Mouse (Mus musculus): ENCODE data around the gene Zmpste24.
"Not testable (repeated sequence)": the region's sequence is repeated elsewhere in the genome, so short reads cannot be mapped to it uniquely, and the experiment has no call there.

Zmpste24 gene

GRCm38 (mm10) chr4:121097650-121098378 is at the start of gene Zmpste24:
TSS of gene Zmpste24 (minus strand) at chr4:121098241.
- POLR2A ChIA-PET: interaction anchor here in 3 of 4 experiments (0.6 to 2.5 kb wide), 8 partner anchors 12 to 1974 kb away, joined by 3 to 12 read pairs (median 4); partner anchors contain the start of genes Smap2 (in 1 of the 3) and Tmco2 (in 1 of the 3)
- CTCF ChIA-PET: interaction anchor here in 1 of 4 experiments (0.6 kb wide), 1 partner anchor 135 kb away, joined by 3 read pairs; no protein-coding TSS in a partner anchor

GRCm38 (mm10) chr4:121109126-121109525 is 11.1 kb upstream of the Zmpste24 start, which contains the start of gene Tmco2:
TSS of gene Tmco2 (minus strand) at chr4:121109226.
- POLR2A ChIA-PET: interaction anchor here in 1 of 4 experiments (2.6 kb wide), 1 partner anchor 12 kb away, joined by 12 read pairs; the partner anchor contains the start of gene Zmpste24
- CTCF ChIA-PET: interaction anchor here in 2 of 4 experiments (0.6 to 1.0 kb wide), 2 partner anchors 93 to 243 kb away, joined by 3 read pairs; partner anchors contain the start of gene Smap2 (in 1 of the 2)

- POLR2A ChIA-PET: interaction anchor here in 1 of 4 experiments (0.6 kb wide), 1 partner anchor 477 kb away, joined by 4 read pairs; no protein-coding TSS in a partner anchor
- CTCF ChIA-PET: interaction anchor here in 1 of 4 experiments (0.5 kb wide), 1 partner anchor 31 kb away, joined by 4 read pairs; no protein-coding TSS in a partner anchor
Measured at GRCm38 (mm10) chr4:121103304-121103703, 5.3 kb upstream of the Zmpste24 start.

GRCm38 (mm10) chr4:121090211-121090610 is 7.8 kb downstream of the Zmpste24 start:
- CTCF ChIA-PET: no interaction called here

GRCm38 (mm10) chr4:121088696-121089095 is 9.3 kb downstream of the Zmpste24 start:
- CTCF ChIA-PET: no interaction called here
- POLR2A ChIA-PET: interaction anchor here in 1 of 4 experiments (0.6 kb wide), 1 partner anchor 137 kb away, joined by 3 read pairs; the partner anchor contains the start of gene Zfp69

More at GRCm38 (mm10) chr4:121090211-121090610, 7.8 kb downstream of the Zmpste24 start:
- POLR2A ChIA-PET: interaction anchor here in 1 of 4 experiments (0.7 to 1.4 kb wide), 2 partner anchors 9 to 106 kb away, joined by 3 to 7 read pairs; no protein-coding TSS in a partner anchor

GRCm38 (mm10) chr4:121084506-121084905 is 13.5 kb downstream of the Zmpste24 start:
- CTCF ChIA-PET: no interaction called here
- POLR2A ChIA-PET: interaction anchor here in 1 of 4 experiments (0.8 to 1.7 kb wide), 2 partner anchors 10 to 14 kb away, joined by 3 to 5 read pairs; no protein-coding TSS in a partner anchor

- ChIA-PET POLR2A (interaction anchor here in 1 of 4 experiments (1.1 to 1.9 kb wide), 2 partner anchors 10 to 28 kb away, joined by 3 to 7 read pairs; no protein-coding TSS in a partner anchor), CTCF (no interaction called here)
Measured at GRCm38 (mm10) chr4:121080395-121080794, 17.6 kb downstream of the Zmpste24 start.

GRCm38 (mm10) chr4:121077915-121078646 is 20.0 kb downstream of the Zmpste24 start:
- CTCF ChIA-PET: no interaction called here
- POLR2A ChIA-PET: no interaction called here

GRCm38 (mm10) chr4:121074250-121074649 is 23.8 kb downstream of the Zmpste24 start:
- ChIA-PET POLR2A (interaction anchor here in 1 of 4 experiments (1.2 to 1.4 kb wide), 2 partner anchors 11 to 13 kb away, joined by 4 to 5 read pairs; no protein-coding TSS in a partner anchor), CTCF (interaction anchor here in 1 of 4 experiments (0.6 kb wide), 1 partner anchor 16 kb away, joined by 3 read pairs; no protein-coding TSS in a partner anchor)

- POLR2A ChIA-PET: interaction anchor here in 1 of 4 experiments (0.8 kb wide), 1 partner anchor 23 kb away, joined by 5 read pairs; no protein-coding TSS in a partner anchor
- CTCF ChIA-PET: no interaction called here
Measured at GRCm38 (mm10) chr4:121065336-121065735, 32.7 kb downstream of the Zmpste24 start.

GRCm38 (mm10) chr4:121059218-121059617 is 38.8 kb downstream of the Zmpste24 start:
- POLR2A ChIA-PET: not testable (repeated sequence)

GRCm38 (mm10) chr4:121057032-121057431 is 41.0 kb downstream of the Zmpste24 start:
- ChIA-PET CTCF (interaction anchor here (0.6 to 2.5 kb wide), 14 partner anchors 9 to 176 kb away, joined by 3 to 21 read pairs (median 5); partner anchors contain the start of gene Col9a2 (in 1 of the 4)), POLR2A (interaction anchor here in 3 of 4 experiments (1.2 to 1.5 kb wide), 4 partner anchors 13 to 30 kb away, joined by 3 to 5 read pairs (median 5); no protein-coding TSS in a partner anchor)

More at GRCm38 (mm10) chr4:121059218-121059617, 38.8 kb downstream of the Zmpste24 start:
- CTCF ChIA-PET: not testable (repeated sequence)

GRCm38 (mm10) chr4:121056342-121056741 is 41.7 kb downstream of the Zmpste24 start:
- POLR2A ChIA-PET: interaction anchor here (0.6 to 2.6 kb wide), 13 partner anchors 11 to 168 kb away, joined by 3 to 17 read pairs (median 3); partner anchors contain the start of genes Exo5 (in 1 of the 4) and Smap2 (in 1 of the 4)

GRCm38 (mm10) chr4:121052454-121053323 is 45.4 kb downstream of the Zmpste24 start:
- POLR2A ChIA-PET: interaction anchor here in 3 of 4 experiments (0.6 to 2.9 kb wide), 9 partner anchors 10 to 156 kb away, joined by 3 to 20 read pairs (median 3); partner anchors contain the start of gene Smap2 (in 1 of the 3)
- CTCF ChIA-PET: interaction anchor here in 1 of 4 experiments (0.7 to 2.3 kb wide), 3 partner anchors 10 to 18 kb away, joined by 3 to 7 read pairs (median 3); no protein-coding TSS in a partner anchor

More at GRCm38 (mm10) chr4:121056342-121056741, 41.7 kb downstream of the Zmpste24 start:
- CTCF ChIA-PET: interaction anchor here (0.5 to 2.5 kb wide), 22 partner anchors 10 to 1932 kb away, joined by 3 to 21 read pairs (median 4); partner anchors contain the start of genes Col9a2 (in 2 of the 4) and Smap2 (in 1 of the 4)

- ChIA-PET CTCF (interaction anchor here in 1 of 4 experiments (0.7 to 2.3 kb wide), 2 partner anchors 11 to 694 kb away, joined by 4 to 7 read pairs; no protein-coding TSS in a partner anchor), POLR2A (interaction anchor here in 3 of 4 experiments (0.6 to 2.9 kb wide), 5 partner anchors 9 to 157 kb away, joined by 3 to 20 read pairs (median 3); partner anchors contain the start of gene Smap2 (in 1 of the 3))
Measured at GRCm38 (mm10) chr4:121051863-121052262, 46.2 kb downstream of the Zmpste24 start.

GRCm38 (mm10) chr4:121042946-121043345 is 55.1 kb downstream of the Zmpste24 start:
- ChIA-PET POLR2A (interaction anchor here (0.6 to 3.1 kb wide), 33 partner anchors 8 to 1994 kb away, joined by 3 to 20 read pairs (median 4); partner anchors contain the start of genes Smap2 (in 3 of the 4), Cited4 (in 1 of the 4), Exo5 (in 1 of the 4) and Zfp69 (in 1 of the 4)), CTCF (interaction anchor here (0.6 to 3.7 kb wide), 12 partner anchors 10 to 1939 kb away, joined by 3 to 29 read pairs (median 4); partner anchors contain the start of genes Rlf (in 1 of the 4) and Smap2 (in 1 of the 4))
